Mouse (Mus musculus): ENCODE measurements around the gene Atg2a.

Atg2a gene

GRCm38 (mm10) chr19:6241274-6242107 lies at the start of gene Atg2a:
TSS of gene Atg2a (plus strand) at chr19:6241668.
- peak; percentile 99 for DNase-seq (ENCODE audit: low read depth, low spot score)

GRCm38 (mm10) chr19:6204265-6204664 lies 37.2 kb upstream of the Atg2a start:
- no peak for DNase-seq (ENCODE audit: low read depth, low spot score)

GRCm38 (mm10) chr19:6206716-6207115 lies 34.8 kb upstream of the Atg2a start:
- no peak for DNase-seq (ENCODE audit: low read depth, low spot score)

GRCm38 (mm10) chr19:6216046-6216705 lies 25.3 kb upstream of the Atg2a start:
- DNase-seq (ENCODE audit: low read depth, low spot score), result no peak

- DNase-seq (ENCODE audit: low read depth, low spot score), result peak; percentile 27
Measured at GRCm38 (mm10) chr19:6218606-6219005, 22.9 kb upstream of the Atg2a start.

- no peak for DNase-seq (ENCODE audit: low read depth, low spot score)
Measured at GRCm38 (mm10) chr19:6226135-6226534, 15.3 kb upstream of the Atg2a start, which contains the start of gene Gpha2. TSS of gene Gpha2 (plus strand) at chr19:6226380.

GRCm38 (mm10) chr19:6226763-6227162 lies 14.7 kb upstream of the Atg2a start:
- no peak for DNase-seq (ENCODE audit: low read depth, low spot score)

- DNase-seq (ENCODE audit: low read depth, low spot score), result no peak
Measured at GRCm38 (mm10) chr19:6227864-6228263, 13.6 kb upstream of the Atg2a start.

- no peak for DNase-seq (ENCODE audit: low read depth, low spot score)
Measured at GRCm38 (mm10) chr19:6230411-6230810, 11.1 kb upstream of the Atg2a start.

GRCm38 (mm10) chr19:6231036-6231435 lies 10.4 kb upstream of the Atg2a start:
- no peak for DNase-seq (ENCODE audit: low read depth, low spot score)

GRCm38 (mm10) chr19:6233647-6234046 lies 7.8 kb upstream of the Atg2a start:
- no peak for DNase-seq (ENCODE audit: low read depth, low spot score)

GRCm38 (mm10) chr19:6234337-6235083 lies 7.0 kb upstream of the Atg2a start:
- no peak for DNase-seq (ENCODE audit: low read depth, low spot score)

GRCm38 (mm10) chr19:6235084-6236052 lies 6.1 kb upstream of the Atg2a start, which contains the start of gene Ppp2r5b:
TSS of gene Ppp2r5b (minus strand) at chr19:6235872.
- DNase-seq (ENCODE audit: low read depth, low spot score), result peak; percentile 93

GRCm38 (mm10) chr19:6236053-6236441 lies 5.4 kb upstream of the Atg2a start:
- peak; percentile 96 for DNase-seq (ENCODE audit: low read depth, low spot score)

GRCm38 (mm10) chr19:6236842-6237241 lies 4.6 kb upstream of the Atg2a start:
- no peak for DNase-seq (ENCODE audit: low read depth, low spot score)

GRCm38 (mm10) chr19:6238740-6239139 lies 2.7 kb upstream of the Atg2a start:
- no peak for DNase-seq (ENCODE audit: low read depth, low spot score)

GRCm38 (mm10) chr19:6240136-6240535 lies 1.3 kb upstream of the Atg2a start:
- no peak for DNase-seq (ENCODE audit: low read depth, low spot score)

- no peak for DNase-seq (ENCODE audit: low read depth, low spot score)
Measured at GRCm38 (mm10) chr19:6240725-6241124, 743 bp upstream of the Atg2a start.

- DNase-seq (ENCODE audit: low read depth, low spot score), result no peak
Measured at GRCm38 (mm10) chr19:6242281-6242680, 813 bp downstream of the Atg2a start.

- DNase-seq (ENCODE audit: low read depth, low spot score), result no peak
Measured at GRCm38 (mm10) chr19:6243226-6243625, 1.8 kb downstream of the Atg2a start.

- no peak for DNase-seq (ENCODE audit: low read depth, low spot score)
Measured at GRCm38 (mm10) chr19:6245806-6246205, 4.3 kb downstream of the Atg2a start.

Data from telencephalon, adult 2 months (tissue).